Mouse (Mus musculus): ENCODE data around the gene Arhgap32. TPM values are rescaled to one million over a fixed set of nuclear protein-coding genes. Genes with fewer than 3 reads are reported as not detected.

Gene Arhgap32
- polyA plus RNA-seq, 1 experiment = 2.6 TPM

- TF ChIP-seq POLR2A (IDR thresholded peaks at IDR 0.05; ENCODE audit: borderline replicate concordance, control insufficient read depth, low read depth, low read length) (no peak), CTCF (IDR thresholded peaks at IDR 0.05; ENCODE audit: control insufficient read depth, insufficient read depth, low read length) (no peak)
- Histone ChIP-seq H3K27ac (ENCODE audit: control insufficient read depth, insufficient read depth, low read depth, low read length, poor library complexity) (no peak overlapping the region), H3K4me1 (ENCODE audit: control insufficient read depth, insufficient read depth, low read length) (peaks cover 3% of the 10 kb centered on the region; the same call in 1 of the 2 replicates), H3K4me3 (replicated peaks; ENCODE audit: control insufficient read depth, low read depth, low read length) (no peak overlapping the region)
- WGBS = 78% methylated on average over 5 of the region's 5 CpGs
Measured at GRCm38 (mm10) chr9:32139641-32140040, 23.7 kb downstream of the Arhgap32 start.

- WGBS = 22% methylated on average over 3 of the region's 3 CpGs
- H3K4me1 ChIP-seq (ENCODE audit: control insufficient read depth, insufficient read depth, low read length) = peaks cover 5% of the 10 kb centered on the region
- H3K27ac ChIP-seq (ENCODE audit: control insufficient read depth, insufficient read depth, low read depth, low read length, poor library complexity) = no peak overlapping the region
- no peak for TF ChIP-seq POLR2A (IDR thresholded peaks at IDR 0.05; ENCODE audit: borderline replicate concordance, control insufficient read depth, low read depth, low read length)
- no peak for TF ChIP-seq CTCF (IDR thresholded peaks at IDR 0.05; ENCODE audit: control insufficient read depth, insufficient read depth, low read length)
- no peak overlapping the region for H3K4me3 ChIP-seq (replicated peaks; ENCODE audit: control insufficient read depth, low read depth, low read length)
Measured at GRCm38 (mm10) chr9:32142834-32143233, 26.9 kb downstream of the Arhgap32 start.

GRCm38 (mm10) chr9:32143451-32143850, 27.5 kb downstream of the Arhgap32 start:
- Histone ChIP-seq H3K27ac (ENCODE audit: control insufficient read depth, insufficient read depth, low read depth, low read length, poor library complexity) (no peak overlapping the region), H3K4me1 (ENCODE audit: control insufficient read depth, insufficient read depth, low read length) (peaks cover 3% of the 10 kb centered on the region), H3K4me3 (replicated peaks; ENCODE audit: control insufficient read depth, low read depth, low read length) (no peak overlapping the region)
- TF ChIP-seq POLR2A (IDR thresholded peaks at IDR 0.05; ENCODE audit: borderline replicate concordance, control insufficient read depth, low read depth, low read length) = no peak
- no peak for TF ChIP-seq CTCF (IDR thresholded peaks at IDR 0.05; ENCODE audit: control insufficient read depth, insufficient read depth, low read length)
- 96% methylated on average over 3 of the region's 3 CpGs for WGBS

GRCm38 (mm10) chr9:32146257-32146996, 30.5 kb downstream of the Arhgap32 start:
- Histone ChIP-seq H3K27ac (ENCODE audit: control insufficient read depth, insufficient read depth, low read depth, low read length, poor library complexity) (peak overlapping the region; percentile 5; the same call in 1 of the 2 replicates), H3K4me3 (replicated peaks; ENCODE audit: control insufficient read depth, low read depth, low read length) (no peak overlapping the region), H3K4me1 (ENCODE audit: control insufficient read depth, insufficient read depth, low read length) (peaks cover 8% of the 10 kb centered on the region)
- 39% methylated on average over 12 of the region's 12 CpGs for WGBS
- TF ChIP-seq CTCF (IDR thresholded peaks at IDR 0.05; ENCODE audit: control insufficient read depth, insufficient read depth, low read length) = no peak
- TF ChIP-seq POLR2A (IDR thresholded peaks at IDR 0.05; ENCODE audit: borderline replicate concordance, control insufficient read depth, low read depth, low read length) = no peak

- TF ChIP-seq CTCF (IDR thresholded peaks at IDR 0.05; ENCODE audit: control insufficient read depth, insufficient read depth, low read length) = no peak
- TF ChIP-seq POLR2A (IDR thresholded peaks at IDR 0.05; ENCODE audit: borderline replicate concordance, control insufficient read depth, low read depth, low read length) = no peak
- WGBS = 65% methylated on average over 3 of the region's 3 CpGs
- peak overlapping the region; percentile 43; the same call in 1 of the 2 replicates for H3K27ac ChIP-seq (ENCODE audit: control insufficient read depth, insufficient read depth, low read depth, low read length, poor library complexity)
- H3K4me3 ChIP-seq (replicated peaks; ENCODE audit: control insufficient read depth, low read depth, low read length) = no peak overlapping the region
- peaks cover 7% of the 10 kb centered on the region for H3K4me1 ChIP-seq (ENCODE audit: control insufficient read depth, insufficient read depth, low read length)
Measured at GRCm38 (mm10) chr9:32149241-32149640, 33.3 kb downstream of the Arhgap32 start.

- H3K27ac ChIP-seq (ENCODE audit: control insufficient read depth, insufficient read depth, low read depth, low read length, poor library complexity) = peak overlapping the region; percentile 42; the same call in 1 of the 2 replicates
- peaks cover 7% of the 10 kb centered on the region for H3K4me1 ChIP-seq (ENCODE audit: control insufficient read depth, insufficient read depth, low read length)
- WGBS = 14% methylated on average over 11 of the region's 11 CpGs
- no peak overlapping the region for H3K4me3 ChIP-seq (replicated peaks; ENCODE audit: control insufficient read depth, low read depth, low read length)
- TF ChIP-seq CTCF (IDR thresholded peaks at IDR 0.05; ENCODE audit: control insufficient read depth, insufficient read depth, low read length) = no peak
- no peak for TF ChIP-seq POLR2A (IDR thresholded peaks at IDR 0.05; ENCODE audit: borderline replicate concordance, control insufficient read depth, low read depth, low read length)
Measured at GRCm38 (mm10) chr9:32149836-32150642, 34.1 kb downstream of the Arhgap32 start.

- TF ChIP-seq POLR2A (IDR thresholded peaks at IDR 0.05; ENCODE audit: borderline replicate concordance, control insufficient read depth, low read depth, low read length) (no peak), CTCF (IDR thresholded peaks at IDR 0.05; ENCODE audit: control insufficient read depth, insufficient read depth, low read length) (no peak)
- 55% methylated on average over 3 of the region's 3 CpGs for WGBS
Measured at GRCm38 (mm10) chr9:32154727-32155371, 38.9 kb downstream of the Arhgap32 start.

GRCm38 (mm10) chr9:32156706-32157105, 40.8 kb downstream of the Arhgap32 start:
- TF ChIP-seq POLR2A (IDR thresholded peaks at IDR 0.05; ENCODE audit: borderline replicate concordance, control insufficient read depth, low read depth, low read length) = no peak
- TF ChIP-seq CTCF (IDR thresholded peaks at IDR 0.05; ENCODE audit: control insufficient read depth, insufficient read depth, low read length) = no peak
- 61% methylated on average over 4 of the region's 4 CpGs for WGBS
- Histone ChIP-seq H3K4me3 (replicated peaks; ENCODE audit: control insufficient read depth, low read depth, low read length) (no peak overlapping the region), H3K27ac (ENCODE audit: control insufficient read depth, insufficient read depth, low read depth, low read length, poor library complexity) (no peak overlapping the region), H3K4me1 (ENCODE audit: control insufficient read depth, insufficient read depth, low read length) (no peaks in the 10 kb centered on the region; the same call in 1 of the 2 replicates)

More at GRCm38 (mm10) chr9:32154727-32155371, 38.9 kb downstream of the Arhgap32 start:
- Histone ChIP-seq H3K4me3 (replicated peaks; ENCODE audit: control insufficient read depth, low read depth, low read length) (no peak overlapping the region), H3K4me1 (ENCODE audit: control insufficient read depth, insufficient read depth, low read length) (peaks cover 2% of the 10 kb centered on the region; the same call in 1 of the 2 replicates), H3K27ac (ENCODE audit: control insufficient read depth, insufficient read depth, low read depth, low read length, poor library complexity) (no peak overlapping the region)

All from bone marrow, adult 2 months (tissue).